Mouse (Mus musculus) stomach, embryonic 16.5 days (tissue): ENCODE results near the gene Slc36a3. TPM values are rescaled to one million over a fixed set of nuclear protein-coding genes. Genes with fewer than 3 reads are reported as not detected.
"Not testable (repeated sequence)": the region's sequence is repeated elsewhere in the genome, so short reads cannot be mapped to it uniquely, and the experiment has no call there.

Source experiments
- ATAC-seq: fragments of 200-750 bp; cut with Nextera tagmentation; 2 replicates; pipeline ENCODE4 v1.8.0; 2017; ENCODE audit warnings: moderate number of reproducible peaks, moderate TSS enrichment; ENCODE audit not compliant: insufficient read depth, low FRiP score
- H3K27ac ChIP-seq: fragments of 300-500 bp; sonication (generic); 2 replicates; pipeline ENCODE4 v1.5.1; 2014; ENCODE audit warnings: low read length
- H3K27me3 ChIP-seq: fragments of 300-500 bp; sonication (generic); 2 replicates; pipeline ENCODE4 v1.6.1; 2014; ENCODE audit warnings: low read length, control low read depth, mixed read lengths; ENCODE audit not compliant: control insufficient read depth, insufficient read depth
- H3K36me3 ChIP-seq: fragments of 300-500 bp; sonication (generic); 2 replicates; pipeline ENCODE4 v1.6.1; 2014; ENCODE audit warnings: low read length; ENCODE audit not compliant: control insufficient read depth, insufficient read depth
- H3K4me1 ChIP-seq: fragments of 300-500 bp; sonication (generic); 2 replicates; pipeline ENCODE4 v1.6.1; 2014; ENCODE audit warnings: low read length, control low read depth, mixed read lengths; ENCODE audit not compliant: control insufficient read depth, insufficient read depth
- H3K4me2 ChIP-seq: fragments of 300-500 bp; sonication (generic); 2 replicates; pipeline ENCODE4 v1.6.1; 2014; ENCODE audit warnings: low read depth, low read length, mixed read lengths
- H3K4me3 ChIP-seq: fragments of 300-500 bp; sonication (generic); replicated peaks from 2 replicates; pipeline ENCODE4 v1.5.1; 2014; ENCODE audit warnings: mild to moderate bottlenecking, low read length
- H3K9ac ChIP-seq: fragments of 300-500 bp; sonication (generic); 2 replicates; pipeline ENCODE4 v1.6.1; 2014; ENCODE audit warnings: low read length
- H3K9me3 ChIP-seq: fragments of 300-500 bp; sonication (generic); replicated peaks from 2 replicates; pipeline ENCODE4 v1.6.1; 2016; ENCODE audit warnings: low read length, control low read depth; ENCODE audit not compliant: control insufficient read depth
- WGBS: fragments of 180-500 bp; shearing (Covaris S2); extraction: QIAGEN DNeasy Blood & Tissue Kit; methylation state at CpG from one replicate; pipeline ENCODE4 v1.1.7; 2014; 5-methylcytosine and 5-hydroxymethylcytosine counted together
- polyA plus RNA-seq: library from polyadenylated mRNA; unstranded; fragments of >200 nt; fragmentation: Nextera tagmentation; extraction: Ambion mirVana; gene quantifications from 2 replicates; pipeline ENCODE4 v1.2.1, GENCODE M21; 2015

Slc36a3 gene
- polyA plus RNA-seq, 1 experiment from 2014 or later, result not detected

GRCm38 (mm10) chr11:55120279-55120678 is 31.2 kb downstream of the Slc36a3 start:
- H3K27ac ChIP-seq, result no peak overlapping the region

GRCm38 (mm10) chr11:55117031-55117430 is 34.5 kb downstream of the Slc36a3 start:
- H3K27me3 ChIP-seq, result no peaks in the 10 kb centered on the region
- no peak overlapping the region for H3K9ac ChIP-seq
- no peak overlapping the region for H3K27ac ChIP-seq
- H3K36me3 ChIP-seq, result no peaks in the 10 kb centered on the region
- ATAC-seq, result no peak
- H3K4me1 ChIP-seq, result no peaks in the 10 kb centered on the region
- H3K4me3 ChIP-seq, result no peak overlapping the region
- 88% methylated on average over 2 of the region's 2 CpGs for WGBS
- no peaks in the 10 kb centered on the region; the same call in 1 of the 2 replicates for H3K9me3 ChIP-seq
- H3K4me2 ChIP-seq, result no peak overlapping the region

More at GRCm38 (mm10) chr11:55120279-55120678, 31.2 kb downstream of the Slc36a3 start:
- no peaks in the 10 kb centered on the region for H3K9me3 ChIP-seq
- no peaks in the 10 kb centered on the region for H3K4me1 ChIP-seq
- no peak overlapping the region for H3K4me3 ChIP-seq
- H3K4me2 ChIP-seq, result no peak overlapping the region
- H3K9ac ChIP-seq, result no peak overlapping the region
- ATAC-seq, result no peak
- H3K27me3 ChIP-seq, result no peaks in the 10 kb centered on the region
- H3K36me3 ChIP-seq, result no peaks in the 10 kb centered on the region

GRCm38 (mm10) chr11:55116004-55116403 is 35.5 kb downstream of the Slc36a3 start:
- H3K4me3 ChIP-seq, result no peak overlapping the region
- no peak overlapping the region for H3K4me2 ChIP-seq
- no peak overlapping the region for H3K9ac ChIP-seq
- peaks cover under 1% of the 10 kb centered on the region; the same call in 1 of the 2 replicates for H3K4me1 ChIP-seq
- WGBS, result 79% methylated on average over 3 of the region's 3 CpGs
- no peak for ATAC-seq
- no peaks in the 10 kb centered on the region for H3K36me3 ChIP-seq
- no peak overlapping the region for H3K27ac ChIP-seq
- no peaks in the 10 kb centered on the region; the same call in 1 of the 2 replicates for H3K9me3 ChIP-seq
- H3K27me3 ChIP-seq, result no peaks in the 10 kb centered on the region

- Histone ChIP-seq H3K9me3 (no peaks in the 10 kb centered on the region; the same call in 1 of the 2 replicates), H3K9ac (no peak overlapping the region), H3K27ac (no peak overlapping the region; the same call in 1 of the 2 replicates), H3K36me3 (no peaks in the 10 kb centered on the region), H3K4me1 (peaks cover 7% of the 10 kb centered on the region; the same call in 1 of the 2 replicates), H3K27me3 (no peaks in the 10 kb centered on the region), H3K4me2 (no peak overlapping the region), H3K4me3 (no peak overlapping the region)
- ATAC-seq, result no peak
- WGBS, result 79% methylated on average over 2 of the region's 2 CpGs
These were observed 37.2 kb downstream of the Slc36a3 start for GRCm38 (mm10) chr11:55114291-55114690.

- H3K36me3 ChIP-seq, H3K4me2 ChIP-seq, H3K27me3 ChIP-seq, H3K9ac ChIP-seq, H3K27ac ChIP-seq, H3K4me1 ChIP-seq, ATAC-seq, H3K4me3 ChIP-seq, H3K9me3 ChIP-seq: not testable (repeated sequence)
- 19% methylated on average over 4 of the region's 4 CpGs for WGBS
These were observed 37.7 kb downstream of the Slc36a3 start for GRCm38 (mm10) chr11:55113861-55114250.

- peak; percentile 44; the same call in 1 of the 2 replicates for ATAC-seq
- 48% methylated on average over 7 of the region's 7 CpGs for WGBS
- no peaks in the 10 kb centered on the region for H3K36me3 ChIP-seq
These were observed 38.2 kb downstream of the Slc36a3 start for GRCm38 (mm10) chr11:55113209-55113860.

GRCm38 (mm10) chr11:55110566-55111169 is 40.8 kb downstream of the Slc36a3 start:
- 57% methylated on average over 7 of the region's 7 CpGs for WGBS
- no peak for ATAC-seq
- Histone ChIP-seq H3K9me3 (no peaks in the 10 kb centered on the region; the same call in 1 of the 2 replicates), H3K27ac (no peak overlapping the region), H3K27me3 (no peaks in the 10 kb centered on the region), H3K9ac (no peak overlapping the region), H3K4me1 (peaks cover 7% of the 10 kb centered on the region; the same call in 1 of the 2 replicates), H3K4me3 (no peak overlapping the region), H3K36me3 (no peaks in the 10 kb centered on the region), H3K4me2 (no peak overlapping the region)

More at GRCm38 (mm10) chr11:55113209-55113860, 38.2 kb downstream of the Slc36a3 start:
- H3K27me3 ChIP-seq, result no peaks in the 10 kb centered on the region
- no peak overlapping the region for H3K9ac ChIP-seq
- H3K4me1 ChIP-seq, result peaks cover 7% of the 10 kb centered on the region; the same call in 1 of the 2 replicates
- no peak overlapping the region for H3K4me3 ChIP-seq
- no peak overlapping the region for H3K4me2 ChIP-seq
- H3K9me3 ChIP-seq, result no peaks in the 10 kb centered on the region; the same call in 1 of the 2 replicates
- no peak overlapping the region for H3K27ac ChIP-seq

GRCm38 (mm10) chr11:55109521-55110300 is 41.8 kb downstream of the Slc36a3 start:
- peaks cover 7% of the 10 kb centered on the region; the same call in 1 of the 2 replicates for H3K4me1 ChIP-seq
- no peak overlapping the region for H3K27ac ChIP-seq
- no peak overlapping the region for H3K4me3 ChIP-seq
- ATAC-seq, result no peak
- no peak overlapping the region for H3K9ac ChIP-seq
- no peak overlapping the region for H3K4me2 ChIP-seq
- no peaks in the 10 kb centered on the region for H3K9me3 ChIP-seq
- no peaks in the 10 kb centered on the region for H3K27me3 ChIP-seq
- WGBS, result 86% methylated on average over 7 of the region's 7 CpGs
- no peaks in the 10 kb centered on the region for H3K36me3 ChIP-seq

GRCm38 (mm10) chr11:55106636-55107035 is 44.9 kb downstream of the Slc36a3 start:
- no peaks in the 10 kb centered on the region for H3K9me3 ChIP-seq
- peaks cover 7% of the 10 kb centered on the region; the same call in 1 of the 2 replicates for H3K4me1 ChIP-seq
- H3K9ac ChIP-seq, result no peak overlapping the region
- H3K36me3 ChIP-seq, result no peaks in the 10 kb centered on the region
- H3K4me3 ChIP-seq, result no peak overlapping the region
- H3K27me3 ChIP-seq, result no peaks in the 10 kb centered on the region
- H3K27ac ChIP-seq, result no peak overlapping the region
- 100% methylated on average over 1 of the region's 1 CpGs for WGBS
- H3K4me2 ChIP-seq, result no peak overlapping the region
- no peak for ATAC-seq
